Mouse (Mus musculus) gastrocnemius, postnatal 4 days (tissue): ENCODE data around the gene H6pd. TPM values are rescaled to one million over a fixed set of nuclear protein-coding genes. Genes with fewer than 3 reads are reported as not detected.

Experiments
- DNase-seq, 2 experiments: peaks; one replicate each; pipeline ENCODE4 v3.0.0; 2021 to 2022; ENCODE audit warnings: low spot score in 2 of 2, mixed read lengths in 2 of 2
- total RNA-seq, 2 experiments: library from RNA; stranded (reverse); gene quantifications; 2 replicates each; pipeline ENCODE4 v1.2.3; 2021

Gene H6pd
- total RNA-seq, 2 experiments from 2014 or later: 66.0 to 71.0 TPM

DNA sequence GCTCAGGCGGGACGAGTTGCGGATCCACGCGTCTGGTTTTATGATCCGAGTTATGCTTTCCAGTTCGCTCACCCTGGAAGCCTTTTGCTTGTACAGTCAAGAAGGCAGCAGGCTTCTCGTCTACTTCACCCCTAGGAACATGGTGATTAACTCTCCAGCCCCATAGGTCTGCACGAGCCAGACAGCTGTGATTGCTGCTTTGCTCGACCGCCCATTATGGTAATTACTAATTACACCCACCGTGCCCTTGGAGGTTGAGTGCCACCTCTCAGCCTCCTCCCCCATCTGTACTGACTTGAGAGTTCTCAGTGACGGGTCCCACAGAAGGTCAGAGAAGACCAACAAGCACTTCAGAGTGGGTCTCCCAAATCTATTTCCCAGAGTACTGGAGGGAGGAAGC is 59.1 kb downstream of the H6pd start:
- DNase-seq: no peak

DNA sequence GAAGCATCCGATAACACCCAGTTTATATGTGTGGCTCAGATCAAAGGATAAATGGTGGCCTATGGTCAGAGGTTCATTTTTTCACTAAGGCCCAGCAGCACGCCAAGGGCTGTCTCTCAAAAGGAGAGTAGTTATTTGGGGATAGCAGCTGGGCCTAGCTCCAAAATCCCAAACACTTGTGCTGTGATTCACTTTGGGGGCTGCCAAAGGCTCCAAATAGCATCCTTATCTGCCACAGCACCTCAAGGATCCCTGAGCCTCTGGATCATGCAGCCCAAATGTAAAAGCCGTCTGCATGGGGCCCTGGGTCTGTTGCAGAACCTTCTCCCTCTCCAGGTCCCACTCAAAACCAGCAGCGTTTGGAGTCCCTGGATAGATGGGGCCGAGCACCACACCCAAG is 60.7 kb downstream of the H6pd start:
- no peak for DNase-seq

DNA sequence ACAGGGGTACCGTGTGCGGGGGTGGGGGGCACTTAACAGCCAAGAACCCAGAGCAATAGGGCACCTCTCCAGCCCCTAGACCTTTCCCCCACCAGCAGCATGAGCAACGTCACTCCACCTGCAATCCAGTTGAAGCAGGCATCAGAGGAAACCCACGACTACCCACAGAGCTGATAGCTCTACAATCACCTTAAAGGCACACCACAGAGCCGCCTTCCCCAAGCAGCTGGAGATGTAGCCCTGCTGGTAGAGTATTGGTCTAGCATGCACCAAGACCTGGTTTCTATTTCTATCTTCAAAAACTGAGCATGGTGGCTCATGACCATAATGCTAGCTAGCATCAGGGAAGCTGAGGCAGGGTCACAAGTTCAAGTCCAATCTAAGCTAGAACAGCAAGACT is 61.4 kb downstream of the H6pd start:
- no peak for DNase-seq

DNA sequence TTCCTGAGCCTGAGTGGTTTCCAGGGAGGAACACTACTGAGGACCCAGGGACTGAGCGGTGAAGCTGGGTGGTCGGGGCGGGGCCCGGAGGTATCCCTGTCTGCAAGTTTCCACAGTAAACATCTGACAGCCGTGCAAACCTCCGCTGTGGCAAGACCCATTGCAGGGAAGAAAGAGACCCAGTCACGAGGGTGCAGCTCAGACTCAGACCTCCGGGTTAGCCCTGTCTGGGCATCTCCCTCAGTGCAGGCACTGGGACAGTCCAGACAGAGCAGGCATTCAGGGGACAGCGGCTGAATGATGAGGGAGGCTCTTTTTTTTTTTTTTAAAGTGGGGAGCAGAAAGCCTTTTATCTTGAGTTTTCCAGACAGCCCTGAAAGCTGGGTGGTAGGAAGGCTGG is 63.6 kb downstream of the H6pd start:
- DNase-seq: no peak

DNA sequence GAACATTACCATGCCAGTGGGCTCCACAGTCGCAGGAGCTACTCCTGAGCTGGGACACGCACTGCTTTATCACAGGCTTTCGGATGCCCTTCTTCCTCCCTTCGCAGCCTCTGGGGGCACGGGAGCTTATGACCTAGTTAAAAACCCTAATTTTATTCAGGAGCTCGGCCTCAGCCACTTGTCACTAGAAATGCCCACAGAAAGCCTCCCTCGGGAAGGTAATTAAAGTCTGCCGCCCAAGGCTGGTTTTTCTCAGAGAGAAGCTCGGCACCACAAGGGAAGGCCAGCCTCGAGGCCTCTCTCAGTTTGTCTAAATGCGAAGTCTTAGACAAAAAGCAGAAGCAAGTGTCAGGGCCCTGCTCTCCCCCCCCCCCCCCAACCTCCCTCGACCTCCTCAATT is 64.6 kb downstream of the H6pd start:
- DNase-seq: no peak

DNA sequence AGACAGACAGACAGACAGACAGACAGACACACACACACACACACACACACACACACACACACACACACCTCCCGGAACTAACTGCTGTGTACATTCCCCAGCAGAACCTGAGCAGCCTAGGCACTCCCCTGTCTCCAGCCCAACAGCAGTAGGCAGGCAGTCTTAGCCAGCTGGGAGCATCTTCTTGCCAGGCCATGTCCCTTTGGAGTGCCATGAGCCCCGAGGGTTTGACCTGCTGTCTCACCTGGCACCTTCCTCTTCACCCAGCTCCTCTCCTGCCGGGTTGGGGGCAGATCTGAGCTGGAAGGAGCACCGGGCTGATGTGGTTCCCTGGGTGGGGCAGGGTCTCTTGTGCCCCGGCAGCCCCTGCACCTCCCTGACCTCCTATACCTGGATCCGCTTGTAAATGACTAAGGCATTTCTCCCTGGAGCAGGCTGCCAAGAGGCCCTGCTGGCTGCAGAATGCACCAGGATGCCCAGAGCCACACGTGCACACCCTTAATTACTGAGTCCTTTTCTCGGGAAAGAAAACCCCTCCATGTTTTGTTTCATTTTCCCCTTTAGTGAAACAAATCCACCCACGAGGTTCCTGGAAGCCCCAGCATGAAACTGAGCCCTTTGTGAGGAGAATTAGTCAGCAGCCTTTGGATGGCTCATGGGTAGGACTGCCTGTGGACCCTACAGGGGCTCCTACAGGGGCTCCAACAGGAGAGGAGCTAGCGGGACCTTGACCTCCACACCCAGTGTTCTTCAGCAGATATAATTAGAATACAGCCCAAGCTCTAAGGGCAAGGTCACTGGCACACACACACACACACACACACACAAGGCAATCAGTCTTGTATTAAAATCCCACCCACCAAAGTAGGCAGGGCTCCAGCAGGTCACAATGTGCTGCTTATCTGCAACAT is 65.7 kb downstream of the H6pd start:
- DNase-seq: no peak

DNA sequence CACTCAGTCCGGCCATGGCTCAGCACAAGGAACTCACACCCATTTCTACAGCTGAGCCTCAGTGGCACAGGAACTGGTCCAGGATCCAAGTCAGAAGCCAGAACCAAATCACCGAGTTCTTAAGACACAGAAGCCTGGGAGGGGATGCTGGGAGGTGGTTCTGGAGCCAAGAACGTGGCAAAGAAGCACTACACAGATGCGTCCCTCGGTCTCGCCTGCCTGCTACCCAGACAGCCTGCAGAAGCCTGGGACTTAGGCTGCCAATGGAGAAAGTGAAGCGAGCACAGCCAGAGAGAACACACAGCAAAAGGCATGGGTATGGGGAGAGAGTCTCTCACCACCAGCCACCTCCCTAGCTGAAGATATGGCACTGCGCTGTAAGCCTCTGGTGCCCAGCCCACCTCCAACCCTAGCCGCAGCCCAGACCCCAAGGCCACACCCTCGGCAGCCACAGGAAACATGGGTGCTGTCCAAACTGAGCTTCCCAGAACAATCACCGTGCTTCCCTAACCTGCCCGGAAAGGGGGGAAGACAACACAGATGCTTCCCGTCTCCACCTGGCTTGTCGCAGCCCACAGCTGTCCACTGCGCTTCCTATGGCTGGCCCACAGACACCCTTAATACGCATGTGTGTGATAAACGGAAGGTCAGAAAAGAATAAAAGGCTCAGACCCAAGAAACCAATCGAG is 67.6 kb downstream of the H6pd start:
- DNase-seq: no peak

DNA sequence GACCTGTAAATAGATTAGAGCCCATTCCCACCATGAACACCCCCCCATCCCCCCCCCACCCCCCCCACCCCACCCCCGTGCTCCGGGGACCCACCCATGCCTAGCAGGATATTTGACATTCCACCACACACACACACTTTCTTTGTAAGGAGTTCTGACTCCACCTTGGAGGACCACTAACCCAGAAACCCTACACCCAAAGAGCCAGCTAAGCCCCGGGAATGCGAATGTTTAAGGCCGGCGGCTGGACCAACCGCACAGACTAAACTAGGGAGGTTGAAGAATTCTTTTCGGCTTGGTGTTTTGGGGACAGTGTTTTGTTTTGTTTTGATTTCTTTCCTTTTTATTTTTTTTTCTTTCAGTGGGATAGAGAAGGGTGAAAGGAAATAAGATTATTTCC is 70.1 kb downstream of the H6pd start:
- no peak for DNase-seq

DNA sequence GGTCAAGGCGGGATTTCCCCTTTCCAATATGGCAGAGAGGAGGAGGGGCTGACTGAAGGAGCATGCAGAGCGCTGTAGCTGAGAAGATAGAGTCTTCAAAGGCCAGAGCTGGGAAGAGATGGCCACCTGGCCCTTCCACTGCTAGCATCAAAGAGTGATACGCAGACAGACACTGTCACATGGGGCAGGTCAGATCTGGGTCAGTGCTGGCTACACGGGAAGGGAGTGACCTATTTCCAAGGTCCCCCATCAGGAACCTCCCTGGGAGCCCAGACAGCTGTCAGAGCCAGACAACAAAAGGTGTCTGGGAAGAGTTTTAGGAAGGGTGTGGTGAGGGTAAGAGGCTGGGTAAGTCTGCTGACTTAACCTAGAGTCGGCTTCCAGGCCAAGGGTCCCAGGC is 71.9 kb downstream of the H6pd start:
- no peak for DNase-seq

DNA sequence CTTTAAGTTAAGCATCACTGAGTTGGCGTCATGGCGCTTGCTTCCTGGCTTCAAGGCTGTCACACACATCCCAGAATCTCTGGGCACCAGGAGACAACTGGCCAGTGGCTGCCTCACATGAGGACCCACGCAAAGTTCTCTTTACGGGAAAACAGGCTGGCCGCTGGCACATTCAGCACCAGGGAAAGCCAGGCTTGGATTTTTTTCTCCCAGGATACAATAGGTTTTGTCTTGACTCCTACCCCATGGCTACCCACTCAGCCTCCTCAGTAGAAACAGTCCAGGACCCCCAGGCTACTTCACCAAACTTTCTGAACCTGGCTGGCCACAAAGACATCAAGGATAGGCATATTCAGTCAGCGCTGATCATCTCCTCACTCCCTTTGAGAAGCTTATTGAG is 73.4 kb downstream of the H6pd start:
- no peak for DNase-seq

DNA sequence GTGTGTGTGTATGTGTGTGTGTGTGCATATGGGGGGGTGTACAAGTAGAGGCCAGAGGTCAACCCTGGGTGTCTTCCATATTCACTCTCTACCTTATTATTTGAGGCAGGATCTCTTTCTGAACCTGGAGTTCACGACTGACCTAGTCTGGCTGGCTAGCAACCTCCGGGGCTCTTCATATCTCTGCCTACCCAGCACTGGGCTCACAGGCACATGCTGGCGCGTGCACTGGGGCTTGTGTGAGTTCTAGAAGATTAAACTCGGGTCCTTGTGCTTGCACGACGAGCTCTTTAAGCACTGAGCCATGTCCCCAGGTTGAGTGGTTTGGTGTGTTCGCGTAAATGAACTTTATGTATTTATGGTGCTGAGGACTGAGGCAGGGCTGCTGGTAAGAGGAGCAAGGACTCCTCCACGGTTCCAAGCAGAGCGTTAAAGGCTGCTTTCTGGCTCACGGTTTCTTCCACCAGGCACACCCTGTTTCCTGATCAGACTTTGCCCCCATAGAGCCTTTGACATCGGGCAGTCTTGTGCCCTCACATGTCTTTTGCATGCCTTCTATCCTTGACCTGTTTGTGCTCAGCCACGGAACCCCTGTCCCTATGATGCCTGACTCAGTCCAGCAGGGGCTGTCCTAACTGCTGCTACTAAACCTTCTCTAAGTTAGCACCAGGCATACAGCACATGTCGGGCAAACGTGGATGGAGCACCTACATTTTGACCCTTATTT is 75.1 kb downstream of the H6pd start:
- DNase-seq: no peak

DNA sequence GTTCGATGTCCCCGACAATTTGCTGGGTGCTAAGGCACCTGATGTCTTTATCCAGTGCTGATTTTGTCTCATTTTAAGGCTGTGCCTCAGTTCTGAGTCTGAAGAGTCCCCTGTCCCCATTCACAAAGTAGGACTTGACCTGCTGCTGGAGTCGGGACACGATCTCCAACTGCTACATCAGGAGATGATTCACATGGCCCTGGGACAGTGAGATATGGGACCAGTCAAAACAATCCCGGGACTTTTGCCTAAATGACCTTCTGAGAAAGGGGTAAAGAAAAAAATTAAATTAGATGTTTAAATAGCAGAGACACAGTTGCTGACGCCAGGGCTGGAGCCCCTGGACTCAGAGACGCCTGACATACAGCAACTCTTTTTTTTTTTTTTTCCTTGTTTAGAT is 75.8 kb downstream of the H6pd start:
- no peak for DNase-seq

DNA sequence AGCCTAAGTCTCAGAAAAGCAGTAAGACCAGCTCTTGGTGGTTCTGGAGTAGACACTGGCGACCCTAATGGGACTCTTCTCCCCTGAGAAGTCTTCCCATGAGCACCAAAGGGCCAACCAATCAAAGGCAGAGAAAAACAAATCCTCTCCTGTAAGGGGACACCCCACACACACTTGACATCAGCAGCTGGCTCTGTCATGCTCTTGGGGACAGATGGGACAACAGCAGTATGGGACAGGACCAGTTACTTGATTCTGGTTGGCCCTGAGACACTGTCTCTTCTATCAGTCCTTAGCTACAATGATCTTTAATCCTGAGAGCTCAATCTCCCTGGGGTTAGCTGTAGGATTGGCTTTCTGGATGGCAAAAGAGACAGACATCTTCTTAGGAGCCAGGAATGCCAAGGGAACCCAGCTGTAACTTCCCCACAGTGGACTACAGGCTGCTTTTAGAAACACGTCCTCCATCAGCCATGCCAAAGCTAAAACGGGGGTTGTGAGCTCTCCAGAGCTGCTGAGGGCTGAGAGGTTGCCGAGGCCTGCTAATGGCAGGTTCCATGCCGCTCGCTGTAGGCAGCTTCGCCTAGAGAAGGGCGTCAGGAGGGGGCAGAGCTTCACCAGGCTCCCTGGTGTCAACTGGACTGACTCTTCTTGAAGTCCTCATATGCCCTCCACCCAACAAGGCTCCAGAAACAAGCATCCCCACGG is 76.6 kb downstream of the H6pd start:
- no peak for DNase-seq

DNA sequence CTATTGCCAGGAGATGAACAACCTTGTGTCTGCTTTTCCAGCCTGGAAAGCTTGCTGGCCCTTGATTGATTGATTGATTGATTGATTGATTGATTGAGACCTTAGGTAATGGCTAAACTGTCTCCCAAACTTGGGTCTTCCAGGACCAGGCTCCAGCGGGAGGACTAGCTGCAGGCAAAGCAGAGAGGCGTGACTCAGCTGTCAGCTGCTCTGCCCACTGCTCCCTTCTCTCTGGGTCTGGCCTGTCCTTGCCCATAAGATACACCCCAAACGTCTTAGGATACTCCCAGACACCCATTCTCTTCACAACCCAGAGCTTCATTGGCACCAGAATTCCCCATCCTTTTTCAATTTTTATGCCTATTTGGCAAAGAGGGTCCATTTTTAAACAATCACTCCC is 78.1 kb downstream of the H6pd start:
- no peak for DNase-seq

Other genes starting within 250 kb of the H6pd start
- gene Slc25a33, start 234.7 kb downstream of the H6pd start, total RNA-seq: 1 to 10 TPM; 5.8 to 9.0 TPM
- gene Spsb1, start 54.0 kb downstream of the H6pd start, total RNA-seq: 10 to 100 TPM; 22.5 to 28.0 TPM
- gene Gpr157, start 78.3 kb upstream of the H6pd start, total RNA-seq: 10 to 100 TPM; 19.6 to 20.1 TPM
- gene Slc2a5, start 110.3 kb upstream of the H6pd start, total RNA-seq: 1 to 10 TPM; 4.1 to 5.3 TPM
- gene Slc2a7, start 139.9 kb upstream of the H6pd start, total RNA-seq: not detected
- under 1 TPM in 1 of 2 experiments, not detected in 1; 0.27 TPM for gene Car6, start 192.3 kb upstream of the H6pd start, total RNA-seq
- gene Eno1, start 227.7 kb upstream of the H6pd start, total RNA-seq: 100 to 1,000 TPM; 479 to 529 TPM